Mouse (Mus musculus): ENCODE data around the gene Zdhhc11. TPM values are rescaled to one million over a fixed set of nuclear protein-coding genes. Genes with fewer than 3 reads are reported as not detected.

Zdhhc11 gene
- total RNA-seq (2015; ENCODE audit: low replicate concordance) (not detected in 2 replicates), total RNA-seq (2017; ENCODE audit: low replicate concordance) (not detected in 2 replicates)

- ATAC-seq (replicated peaks; ENCODE audit: low FRiP score, poor library complexity, severe bottlenecking), result no peak
Observed at GRCm38 (mm10) chr13:73963551-73963950, at the start of gene Zdhhc11. Gene Zdhhc11 (plus strand): TSS chr13:73963851.

GRCm38 (mm10) chr13:73932201-73932600, 31.4 kb upstream of the Zdhhc11 start:
- no peak for ATAC-seq (replicated peaks; ENCODE audit: low FRiP score, poor library complexity, severe bottlenecking)

- ATAC-seq (replicated peaks; ENCODE audit: low FRiP score, poor library complexity, severe bottlenecking), result 0 out of 2 replicates have a peak, but pooled peaks have one; percentile 4
Observed at GRCm38 (mm10) chr13:73936938-73937320, 26.7 kb upstream of the Zdhhc11 start.

DNA sequence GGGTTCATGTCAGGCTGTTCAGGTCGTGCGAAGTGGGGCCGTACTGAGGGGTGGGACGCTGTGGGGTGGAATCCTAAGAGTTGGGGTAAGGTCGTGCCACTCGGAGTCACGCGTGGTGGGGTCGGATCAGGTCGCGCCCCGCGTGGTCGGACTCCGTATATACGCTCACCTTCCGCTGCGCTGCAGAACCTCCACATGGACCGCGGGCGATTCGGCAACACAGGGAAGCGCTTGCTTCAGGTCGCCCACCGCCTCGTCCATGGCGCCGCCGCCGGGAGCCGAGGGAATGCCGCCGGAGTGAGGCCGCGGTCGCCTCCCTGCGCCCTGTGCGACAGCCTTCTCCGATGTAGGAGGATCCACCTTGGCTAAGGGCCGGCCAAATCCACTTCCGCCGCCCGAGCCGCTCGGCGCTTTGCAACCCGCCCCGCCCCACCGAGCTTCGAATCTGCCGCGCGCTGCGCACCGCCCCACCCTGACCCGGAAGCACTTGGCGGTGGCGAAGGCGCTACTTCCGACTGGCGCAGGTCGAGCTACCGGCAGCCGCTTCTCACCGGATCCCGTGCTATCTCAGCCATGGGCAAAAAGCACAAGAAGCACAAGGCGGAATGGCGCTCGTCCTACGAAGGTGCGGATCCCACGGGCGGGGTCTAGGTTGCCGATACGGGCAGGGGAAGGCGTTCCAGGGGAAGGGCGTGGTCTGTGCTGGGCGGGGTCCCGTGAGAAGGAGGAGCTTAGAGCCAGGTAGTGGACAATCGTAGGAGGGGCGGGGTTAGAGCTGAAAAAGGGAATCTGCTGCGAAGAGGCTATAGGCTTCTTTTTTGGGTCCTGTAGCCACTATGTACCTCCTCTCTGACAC, 26.1 kb upstream of the Zdhhc11 start, which contains the start of the genes Trip13 and Brd9:
Trip13 (minus strand) TSS at position 464 of the 856 bp plus-strand sequence.
Brd9 (plus strand) TSS at position 491 of the 856 bp plus-strand sequence.
- ATAC-seq (replicated peaks; ENCODE audit: low FRiP score, poor library complexity, severe bottlenecking), result peak; percentile 94

- ATAC-seq (replicated peaks; ENCODE audit: low FRiP score, poor library complexity, severe bottlenecking), result 0 out of 2 replicates have a peak, but pooled peaks have one; percentile 20
Observed at GRCm38 (mm10) chr13:73938177-73938560, 25.5 kb upstream of the Zdhhc11 start.

DNA sequence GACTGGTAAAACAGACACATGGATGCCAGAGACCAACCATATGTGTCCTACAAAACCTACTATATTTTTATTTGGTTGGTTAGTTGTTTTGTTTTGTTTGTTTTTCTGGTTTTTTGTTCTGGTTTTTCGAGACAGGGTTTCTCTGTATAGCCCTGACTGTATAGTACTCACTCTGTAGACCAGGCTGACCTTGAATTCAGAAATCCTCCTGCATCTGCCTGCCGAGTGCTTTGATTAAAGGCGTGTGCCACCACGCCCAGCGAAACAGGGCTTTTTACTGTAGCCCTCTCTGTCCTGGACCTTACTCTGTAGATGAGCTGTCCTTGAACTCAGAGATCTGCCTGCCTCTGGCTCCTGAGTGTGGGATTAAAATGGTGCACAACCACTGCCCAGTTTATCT, 24.6 kb upstream of the Zdhhc11 start:
- no peak for ATAC-seq (replicated peaks; ENCODE audit: low FRiP score, poor library complexity, severe bottlenecking)

GRCm38 (mm10) chr13:73944606-73945005, 19.0 kb upstream of the Zdhhc11 start:
- ATAC-seq (replicated peaks; ENCODE audit: low FRiP score, poor library complexity, severe bottlenecking), result no peak

DNA sequence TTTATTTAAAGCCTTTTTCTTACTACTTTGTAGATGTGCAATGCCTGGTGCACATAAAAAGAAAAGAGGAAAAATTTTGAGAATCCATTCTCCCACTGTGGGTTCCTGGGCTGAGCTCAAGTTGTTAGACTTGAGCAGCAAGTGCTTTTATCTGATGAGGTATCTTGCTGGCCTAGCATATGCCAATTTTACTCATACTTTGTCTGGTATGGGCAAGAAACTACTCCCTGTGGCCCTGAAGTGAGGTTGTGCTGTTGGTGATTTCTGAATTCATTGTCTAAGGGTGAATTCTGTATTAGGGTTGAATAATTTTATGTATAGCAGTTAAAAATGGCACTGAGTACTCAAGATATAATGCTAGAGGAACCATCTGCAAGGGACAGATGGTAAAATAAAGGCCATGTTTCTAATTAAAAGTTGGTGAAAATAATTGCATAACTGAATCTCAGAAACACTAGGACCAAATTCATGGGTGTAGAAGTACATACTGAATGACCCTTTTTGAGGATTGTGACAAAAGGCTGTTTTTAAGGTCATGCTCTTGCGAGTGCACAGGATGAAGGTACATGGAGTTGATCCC, 10.0 kb upstream of the Zdhhc11 start:
- ATAC-seq (replicated peaks; ENCODE audit: low FRiP score, poor library complexity, severe bottlenecking), result no peak

DNA sequence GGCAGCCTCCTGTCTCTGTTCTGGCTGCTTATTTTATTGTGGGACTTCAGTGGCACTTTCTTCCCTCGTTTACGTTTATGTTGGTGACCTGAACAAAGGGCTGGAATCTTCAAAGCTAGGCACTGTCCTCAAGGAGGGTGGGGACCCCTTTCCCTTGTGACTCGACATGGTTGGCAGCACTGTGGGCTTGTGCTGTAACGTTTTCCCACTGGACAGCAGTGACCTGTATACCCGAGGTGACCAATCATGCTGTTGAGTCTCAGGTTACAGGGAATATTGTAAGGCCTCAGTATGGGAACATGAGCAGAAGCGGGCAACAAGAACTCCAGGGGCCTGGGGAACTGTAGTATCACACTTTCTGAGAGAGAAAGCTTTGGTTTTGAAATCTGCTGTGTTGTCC, 9.0 kb upstream of the Zdhhc11 start:
- ATAC-seq (replicated peaks; ENCODE audit: low FRiP score, poor library complexity, severe bottlenecking), result no peak

- no peak for ATAC-seq (replicated peaks; ENCODE audit: low FRiP score, poor library complexity, severe bottlenecking)
Observed at GRCm38 (mm10) chr13:73955531-73955930, 8.1 kb upstream of the Zdhhc11 start.

DNA sequence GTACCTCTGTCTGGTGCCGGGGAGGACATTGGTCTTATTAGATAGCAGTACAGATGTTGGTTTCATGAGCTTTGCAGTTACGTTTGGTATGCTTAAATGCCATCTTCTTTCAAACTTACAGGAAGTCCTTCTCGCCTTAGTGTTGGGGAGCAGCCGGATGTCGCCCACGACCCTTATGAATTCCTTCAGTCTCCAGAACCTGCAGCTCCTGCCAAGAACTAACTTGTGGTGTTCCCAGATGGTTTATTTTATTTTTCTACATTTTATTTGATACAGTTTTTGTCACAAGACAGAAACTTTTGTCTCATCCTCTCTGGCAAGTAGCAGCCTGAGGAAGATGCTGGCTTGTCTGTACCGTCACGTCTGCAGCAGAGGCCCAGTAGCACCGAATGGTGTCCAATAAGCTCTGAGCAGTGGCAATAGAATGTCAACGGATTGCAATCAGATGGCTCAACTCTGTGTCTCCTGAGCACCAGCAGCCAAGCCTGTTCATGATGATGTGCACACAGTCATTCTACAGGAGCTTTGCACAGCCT, 3.5 kb upstream of the Zdhhc11 start:
- ATAC-seq (replicated peaks; ENCODE audit: low FRiP score, poor library complexity, severe bottlenecking), result no peak

- no peak for ATAC-seq (replicated peaks; ENCODE audit: low FRiP score, poor library complexity, severe bottlenecking)
Observed at GRCm38 (mm10) chr13:73961177-73961576, 2.5 kb upstream of the Zdhhc11 start.

- ATAC-seq (replicated peaks; ENCODE audit: low FRiP score, poor library complexity, severe bottlenecking), result no peak
Observed at GRCm38 (mm10) chr13:73970545-73971448, 7.1 kb downstream of the Zdhhc11 start.

- no peak for ATAC-seq (replicated peaks; ENCODE audit: low FRiP score, poor library complexity, severe bottlenecking)
Observed at GRCm38 (mm10) chr13:73974523-73974922, 10.9 kb downstream of the Zdhhc11 start.

GRCm38 (mm10) chr13:73976935-73977334, 13.3 kb downstream of the Zdhhc11 start:
- ATAC-seq (replicated peaks; ENCODE audit: low FRiP score, poor library complexity, severe bottlenecking), result no peak

DNA sequence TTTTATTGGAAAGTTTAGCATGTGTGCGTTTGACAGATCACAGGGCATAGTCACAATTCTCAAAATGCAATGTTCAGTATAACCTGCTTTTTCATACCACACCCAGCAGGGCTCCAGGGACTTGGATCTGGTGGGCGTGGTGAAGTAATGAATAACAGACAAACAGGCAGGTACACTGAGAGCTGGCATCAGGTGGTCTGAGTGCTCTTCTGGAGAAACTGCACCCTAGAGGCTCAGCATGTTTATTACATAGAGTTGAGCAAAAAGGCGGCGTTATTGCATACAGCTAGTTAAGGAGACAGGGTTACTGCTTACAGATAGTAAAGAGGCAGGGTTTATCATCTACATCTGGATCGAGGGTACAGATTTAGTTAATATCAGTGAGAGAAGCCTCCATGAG, 26.7 kb downstream of the Zdhhc11 start:
- 0 out of 2 replicates have a peak, but pooled peaks have one; percentile 31 for ATAC-seq (replicated peaks; ENCODE audit: low FRiP score, poor library complexity, severe bottlenecking)

GRCm38 (mm10) chr13:73990761-73991160, 27.1 kb downstream of the Zdhhc11 start:
- peak; percentile 48 for ATAC-seq (replicated peaks; ENCODE audit: low FRiP score, poor library complexity, severe bottlenecking)

- no peak for ATAC-seq (replicated peaks; ENCODE audit: low FRiP score, poor library complexity, severe bottlenecking)
Observed at GRCm38 (mm10) chr13:73991267-73991666, 27.6 kb downstream of the Zdhhc11 start.

- no peak for ATAC-seq (replicated peaks; ENCODE audit: low FRiP score, poor library complexity, severe bottlenecking)
Observed at GRCm38 (mm10) chr13:73996456-73996855, 32.8 kb downstream of the Zdhhc11 start.

DNA sequence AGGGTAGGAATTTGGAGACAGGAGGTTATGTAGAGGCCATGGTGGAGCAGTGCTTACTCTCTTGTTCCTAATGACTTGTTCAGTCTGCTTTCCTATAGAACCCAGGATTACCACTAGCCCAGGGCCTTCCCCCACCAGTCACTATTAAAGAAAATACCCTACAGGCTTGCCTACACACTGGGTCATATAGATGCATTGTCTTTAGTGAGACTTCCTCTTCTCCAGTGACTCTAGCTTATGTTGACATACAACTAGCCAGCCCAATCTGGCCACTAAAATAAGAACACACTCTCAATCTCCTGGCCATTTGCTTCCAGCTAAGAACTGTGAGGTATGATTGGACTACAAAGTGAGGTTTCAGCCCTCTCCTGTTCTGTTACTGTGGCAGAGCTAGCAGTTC, 36.9 kb downstream of the Zdhhc11 start:
- ATAC-seq (replicated peaks; ENCODE audit: low FRiP score, poor library complexity, severe bottlenecking), result no peak
